Mouse (Mus musculus): ENCODE data around the gene Ncs1. TPM values are rescaled to one million over a fixed set of nuclear protein-coding genes. Genes with fewer than 3 reads are reported as not detected.

The Ncs1 gene
- polyA plus RNA-seq (2016; fragmentation: Nextera tagmentation; extraction: Ambion mirVana): 51.7 and 52.8 TPM in 2 replicates

DNA sequence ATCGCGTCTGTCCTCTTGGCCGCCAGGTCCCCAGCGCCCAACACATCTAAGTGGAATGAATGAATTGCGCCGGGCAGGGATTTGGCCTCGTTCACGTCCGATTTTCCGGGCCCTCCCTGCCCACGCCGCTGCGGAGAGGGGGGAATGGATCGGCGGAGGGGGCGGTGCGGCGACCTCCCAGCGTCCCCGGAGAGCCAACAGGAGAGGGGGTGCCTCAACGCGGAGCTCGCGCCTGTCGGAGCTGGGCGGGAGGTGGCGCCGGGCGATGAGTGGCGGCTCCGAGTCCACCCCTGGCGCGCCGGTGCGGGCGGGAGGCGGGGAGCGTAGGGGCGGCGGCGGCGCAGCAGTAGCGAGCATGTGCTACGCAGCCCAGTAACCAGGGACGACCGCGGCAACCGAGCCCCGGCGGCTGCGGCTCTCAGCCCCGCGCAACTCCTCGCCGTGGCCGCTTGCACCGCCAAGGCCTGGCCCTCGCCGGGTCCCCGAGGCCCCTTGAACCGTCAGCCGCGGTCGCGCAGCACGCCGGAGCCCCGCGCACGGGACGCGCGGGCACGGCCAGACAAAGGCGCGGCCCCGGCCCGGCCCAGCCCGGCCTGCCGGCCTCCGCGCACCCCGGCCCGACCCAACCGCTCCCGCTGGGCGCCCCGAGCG is at the start of gene Ncs1:
Ncs1 (plus strand) TSS at position 333 of the 651 bp plus-strand sequence.
- peak; percentile 72 for ATAC-seq (ENCODE audit: insufficient number of reproducible peaks, low FRiP score)
- Histone ChIP-seq H3K4me2 (peak within 1 kb of the TSS; percentile 89), H3K4me1 (replicated peaks) (peaks cover 73% of the 10 kb centered on the region), H3K27ac (ENCODE audit: poor library complexity, severe bottlenecking) (peak within 1 kb of the TSS; percentile 88), H3K36me3 (peaks cover 8% of the 10 kb centered on the region), H3K4me3 (peak within 1 kb of the TSS; percentile 90), H3K9ac (peak within 1 kb of the TSS; percentile 97), H3K27me3 (replicated peaks) (peaks cover 14% of the 10 kb centered on the region), H3K9me3 (replicated peaks) (no peaks in the 10 kb centered on the region)
- 3% methylated on average over 78 of the region's 89 CpGs for WGBS

DNA sequence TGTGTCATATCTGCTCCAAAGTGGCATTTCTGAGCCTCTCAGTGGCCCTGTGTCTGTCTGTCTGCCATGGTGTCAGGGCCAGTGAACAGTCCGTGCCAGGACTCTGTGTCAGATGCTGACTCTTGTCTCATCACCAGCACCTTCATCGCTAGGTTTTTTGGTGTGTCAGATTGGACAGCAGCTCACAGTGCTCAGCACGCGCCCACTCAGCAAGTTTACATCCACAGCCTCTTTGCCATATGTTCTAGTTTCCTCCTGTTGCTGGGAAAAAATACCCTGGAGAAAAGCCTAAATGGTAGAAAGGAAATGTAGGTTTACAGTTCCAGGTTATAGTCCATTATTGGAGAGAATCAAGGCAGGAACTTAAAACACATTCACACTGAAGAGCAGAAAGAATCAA is 47.0 kb upstream of the Ncs1 start:
- H3K4me3 ChIP-seq: no peak overlapping the region
- 70% methylated on average over 4 of the region's 4 CpGs for WGBS
- peak overlapping the region; percentile 88 for H3K27ac ChIP-seq (ENCODE audit: poor library complexity, severe bottlenecking)
- no peak overlapping the region for H3K4me2 ChIP-seq
- no peak overlapping the region for H3K9ac ChIP-seq
- peaks cover 48% of the 10 kb centered on the region for H3K36me3 ChIP-seq
- H3K9me3 ChIP-seq (replicated peaks): no peaks in the 10 kb centered on the region
- no peak for ATAC-seq (ENCODE audit: insufficient number of reproducible peaks, low FRiP score)
- H3K27me3 ChIP-seq (replicated peaks): no peaks in the 10 kb centered on the region
- peaks cover 65% of the 10 kb centered on the region for H3K4me1 ChIP-seq (replicated peaks)

DNA sequence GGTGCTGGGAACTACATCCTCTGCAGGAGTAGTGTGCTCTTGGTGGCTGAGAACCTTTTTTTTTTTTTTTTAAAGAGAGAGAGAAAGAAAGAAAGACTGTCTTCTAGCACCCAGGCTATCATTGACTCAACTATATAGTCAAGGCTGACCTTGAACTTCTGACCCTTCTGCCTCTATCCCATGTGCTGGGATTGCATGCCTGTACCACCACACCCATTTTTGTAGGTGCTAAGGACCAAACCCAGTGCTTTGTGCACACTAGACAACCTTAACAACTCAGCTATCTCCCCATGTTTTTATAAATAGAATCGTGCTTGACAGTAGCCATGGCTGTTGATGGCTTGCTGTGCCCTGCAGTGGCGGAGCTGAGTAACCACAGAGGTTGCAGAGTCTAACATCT is 45.6 kb upstream of the Ncs1 start:
- H3K4me2 ChIP-seq: no peak overlapping the region
- H3K9me3 ChIP-seq (replicated peaks): no peaks in the 10 kb centered on the region
- no peaks in the 10 kb centered on the region for H3K27me3 ChIP-seq (replicated peaks)
- no peak for ATAC-seq (ENCODE audit: insufficient number of reproducible peaks, low FRiP score)
- peak overlapping the region; percentile 50 for H3K27ac ChIP-seq (ENCODE audit: poor library complexity, severe bottlenecking)
- peaks cover 70% of the 10 kb centered on the region for H3K4me1 ChIP-seq (replicated peaks)
- no peak overlapping the region for H3K9ac ChIP-seq
- WGBS: 56% methylated on average over 2 of the region's 2 CpGs
- no peak overlapping the region for H3K4me3 ChIP-seq
- H3K36me3 ChIP-seq: peaks cover 46% of the 10 kb centered on the region

DNA sequence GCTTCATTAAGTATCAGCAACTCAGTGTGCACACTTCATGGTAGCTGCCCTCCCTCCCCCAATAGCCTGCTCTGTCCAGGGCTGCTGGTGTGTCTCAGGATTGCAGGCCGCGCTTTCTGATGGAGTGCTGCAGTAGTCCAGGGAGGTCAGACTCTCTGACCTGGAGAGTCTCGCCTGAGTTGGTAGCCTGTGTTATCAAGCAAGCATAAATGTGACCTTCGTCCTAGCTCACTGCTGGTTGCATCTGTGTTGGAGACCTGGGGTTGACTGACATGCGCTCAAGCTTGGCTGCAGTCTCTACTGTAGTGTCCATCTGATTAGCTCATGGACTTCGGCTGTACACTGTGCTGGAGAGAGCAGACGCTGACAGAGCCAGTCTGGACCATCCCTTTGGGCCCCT is 43.8 kb upstream of the Ncs1 start:
- peaks cover 35% of the 10 kb centered on the region for H3K36me3 ChIP-seq
- peaks cover 85% of the 10 kb centered on the region for H3K4me1 ChIP-seq (replicated peaks)
- peak overlapping the region; percentile 23; the same call in 1 of the 2 replicates for H3K9ac ChIP-seq

DNA sequence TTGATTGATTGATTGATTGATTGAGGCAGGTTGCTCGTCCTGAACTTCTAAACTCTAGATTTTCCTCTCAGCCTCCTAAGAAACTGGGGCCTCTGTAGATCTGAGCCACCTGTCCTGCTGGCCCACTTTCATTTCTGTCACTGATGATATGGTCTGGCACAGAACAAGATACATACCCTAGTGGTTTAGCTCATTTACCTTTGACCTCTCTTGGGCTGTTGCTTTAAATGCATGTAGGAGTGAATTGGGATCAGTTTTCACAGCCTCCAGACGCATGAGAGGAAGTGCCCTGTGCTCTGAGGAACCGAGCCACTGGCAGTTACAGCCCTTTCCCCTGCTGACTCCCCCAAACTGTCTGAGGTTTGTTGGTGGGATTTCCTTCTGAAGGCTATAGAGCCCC is 43.3 kb upstream of the Ncs1 start:
- 32% methylated on average over 3 of the region's 3 CpGs for WGBS
- peaks cover 33% of the 10 kb centered on the region for H3K36me3 ChIP-seq
- H3K4me3 ChIP-seq: no peak overlapping the region
- H3K27me3 ChIP-seq (replicated peaks): no peaks in the 10 kb centered on the region
- peak overlapping the region; percentile 80 for H3K27ac ChIP-seq (ENCODE audit: poor library complexity, severe bottlenecking)
- H3K4me1 ChIP-seq (replicated peaks): peaks cover 85% of the 10 kb centered on the region
- no peak for ATAC-seq (ENCODE audit: insufficient number of reproducible peaks, low FRiP score)
- no peak overlapping the region for H3K4me2 ChIP-seq
- H3K9ac ChIP-seq: peak overlapping the region; percentile 23; the same call in 1 of the 2 replicates
- no peaks in the 10 kb centered on the region for H3K9me3 ChIP-seq (replicated peaks)

More for the DNA sequence above, 43.8 kb upstream of the Ncs1 start:
- H3K27ac ChIP-seq (ENCODE audit: poor library complexity, severe bottlenecking): peak overlapping the region; percentile 80
- no peak overlapping the region for H3K4me3 ChIP-seq
- H3K4me2 ChIP-seq: no peak overlapping the region
- ATAC-seq (ENCODE audit: insufficient number of reproducible peaks, low FRiP score): no peak
- no peaks in the 10 kb centered on the region for H3K9me3 ChIP-seq (replicated peaks)
- 31% methylated on average over 7 of the region's 7 CpGs for WGBS
- H3K27me3 ChIP-seq (replicated peaks): no peaks in the 10 kb centered on the region

DNA sequence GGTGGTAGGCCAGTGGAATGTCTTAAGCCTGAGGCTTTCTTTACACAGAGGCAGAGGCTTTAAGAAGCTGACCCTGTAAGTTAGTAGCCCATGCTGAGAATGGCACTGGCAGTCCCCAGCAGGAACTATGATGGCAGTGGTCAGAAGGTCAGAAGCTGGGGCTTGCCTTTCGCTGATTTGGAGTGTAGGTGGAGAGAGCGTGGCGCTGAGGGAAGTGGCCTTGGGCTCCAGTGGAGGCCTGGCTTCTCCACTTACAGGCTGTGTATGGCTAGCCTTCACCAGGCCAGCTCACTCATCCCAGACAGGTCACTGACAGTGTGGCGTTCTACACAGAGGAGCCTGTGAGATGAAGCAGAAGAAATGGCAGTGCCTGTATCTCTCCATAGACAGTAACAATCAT is 42.7 kb upstream of the Ncs1 start:
- peak overlapping the region; percentile 80 for H3K27ac ChIP-seq (ENCODE audit: poor library complexity, severe bottlenecking)

DNA sequence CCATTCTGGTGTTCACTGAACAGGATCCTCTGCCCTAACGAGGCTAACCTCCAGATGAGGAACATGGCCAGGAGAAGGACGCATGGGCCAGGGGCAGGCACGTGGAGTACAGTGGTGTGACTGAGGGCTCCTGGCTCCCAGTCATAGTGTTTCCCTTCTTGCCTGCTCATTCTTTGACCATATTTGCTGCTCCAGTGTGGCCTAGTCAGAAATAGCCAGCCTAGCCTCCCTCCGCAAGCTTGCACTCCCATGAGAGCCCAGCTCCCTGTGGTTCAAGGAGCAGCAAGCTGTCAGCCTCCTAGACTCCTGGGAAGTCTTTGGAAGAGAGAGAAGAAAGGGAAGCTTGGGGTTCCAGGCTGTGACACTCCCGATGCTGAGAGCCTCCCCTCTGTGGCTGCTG is 40.9 kb upstream of the Ncs1 start:
- Histone ChIP-seq H3K36me3 (peaks cover 37% of the 10 kb centered on the region), H3K27me3 (replicated peaks) (no peaks in the 10 kb centered on the region), H3K4me1 (replicated peaks) (peaks cover 85% of the 10 kb centered on the region), H3K27ac (ENCODE audit: poor library complexity, severe bottlenecking) (peak overlapping the region; percentile 39), H3K4me3 (no peak overlapping the region), H3K4me2 (no peak overlapping the region), H3K9me3 (replicated peaks) (no peaks in the 10 kb centered on the region), H3K9ac (0 out of 2 replicates have a peak overlapping the region, but pooled peaks have one; percentile 6)
- WGBS: 64% methylated on average over 5 of the region's 5 CpGs
- ATAC-seq (ENCODE audit: insufficient number of reproducible peaks, low FRiP score): no peak

More for the DNA sequence above, 42.7 kb upstream of the Ncs1 start:
- H3K4me3 ChIP-seq: no peak overlapping the region
- no peaks in the 10 kb centered on the region for H3K27me3 ChIP-seq (replicated peaks)
- no peak for ATAC-seq (ENCODE audit: insufficient number of reproducible peaks, low FRiP score)
- 66% methylated on average over 4 of the region's 4 CpGs for WGBS
- no peaks in the 10 kb centered on the region for H3K9me3 ChIP-seq (replicated peaks)
- H3K36me3 ChIP-seq: peaks cover 31% of the 10 kb centered on the region
- 0 out of 2 replicates have a peak overlapping the region, but pooled peaks have one; percentile 23 for H3K9ac ChIP-seq
- H3K4me2 ChIP-seq: no peak overlapping the region
- H3K4me1 ChIP-seq (replicated peaks): peaks cover 85% of the 10 kb centered on the region

DNA sequence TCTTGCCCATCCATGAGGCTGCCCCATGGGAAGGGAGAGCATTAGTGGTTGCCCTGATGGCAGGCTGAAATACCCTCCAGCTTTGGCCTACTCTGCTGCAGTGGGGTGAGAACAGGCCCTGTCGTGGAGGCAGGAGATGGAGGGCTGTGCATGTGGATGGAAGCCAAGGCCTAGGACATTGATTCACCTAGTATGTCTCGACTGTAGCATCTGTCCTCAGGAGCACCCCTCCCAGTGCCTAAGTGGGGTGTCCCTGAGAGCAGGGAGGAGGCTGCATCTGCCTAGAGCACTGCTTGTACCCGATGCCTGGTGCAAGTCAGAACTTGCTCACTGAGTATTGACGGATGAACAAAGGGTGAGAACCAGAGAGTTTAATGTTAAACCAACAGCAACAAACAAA is 39.4 kb upstream of the Ncs1 start:
- 0 out of 2 replicates have a peak overlapping the region, but pooled peaks have one; percentile 36 for H3K27ac ChIP-seq (ENCODE audit: poor library complexity, severe bottlenecking)
- peaks cover 47% of the 10 kb centered on the region for H3K36me3 ChIP-seq
- 0 out of 2 replicates have a peak overlapping the region, but pooled peaks have one; percentile 22 for H3K9ac ChIP-seq
- H3K4me2 ChIP-seq: no peak overlapping the region
- ATAC-seq (ENCODE audit: insufficient number of reproducible peaks, low FRiP score): no peak
- H3K4me1 ChIP-seq (replicated peaks): peaks cover 85% of the 10 kb centered on the region
- WGBS: 86% methylated on average over 4 of the region's 4 CpGs
- H3K9me3 ChIP-seq (replicated peaks): no peaks in the 10 kb centered on the region
- no peaks in the 10 kb centered on the region for H3K27me3 ChIP-seq (replicated peaks)
- no peak overlapping the region for H3K4me3 ChIP-seq

DNA sequence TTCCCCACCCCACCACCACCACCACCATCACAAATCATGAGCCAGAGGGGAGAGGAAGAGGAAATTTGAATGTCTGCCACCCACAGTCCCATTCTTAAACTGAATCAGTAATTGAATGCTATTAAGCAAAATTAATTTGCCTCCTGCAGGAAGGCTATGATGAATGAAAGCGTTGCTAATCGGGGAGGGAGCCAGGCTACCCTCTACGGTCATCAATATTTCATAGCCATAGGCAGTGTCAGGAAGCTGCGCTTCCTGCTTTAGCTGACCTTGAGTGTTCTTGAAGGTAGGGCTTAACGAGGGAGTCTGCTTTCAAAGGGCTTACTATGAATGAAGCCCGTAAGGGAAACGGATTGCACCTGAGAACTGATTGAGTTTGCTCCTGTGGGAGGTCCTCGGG is 38.7 kb upstream of the Ncs1 start:
- Histone ChIP-seq H3K4me3 (no peak overlapping the region), H3K9ac (0 out of 2 replicates have a peak overlapping the region, but pooled peaks have one; percentile 9), H3K27ac (ENCODE audit: poor library complexity, severe bottlenecking) (peak overlapping the region; percentile 84), H3K27me3 (replicated peaks) (no peaks in the 10 kb centered on the region), H3K4me2 (no peak overlapping the region), H3K36me3 (peaks cover 48% of the 10 kb centered on the region), H3K4me1 (replicated peaks) (peaks cover 85% of the 10 kb centered on the region), H3K9me3 (replicated peaks) (no peaks in the 10 kb centered on the region)
- no peak for ATAC-seq (ENCODE audit: insufficient number of reproducible peaks, low FRiP score)
- WGBS: 66% methylated on average over 8 of the region's 8 CpGs

DNA sequence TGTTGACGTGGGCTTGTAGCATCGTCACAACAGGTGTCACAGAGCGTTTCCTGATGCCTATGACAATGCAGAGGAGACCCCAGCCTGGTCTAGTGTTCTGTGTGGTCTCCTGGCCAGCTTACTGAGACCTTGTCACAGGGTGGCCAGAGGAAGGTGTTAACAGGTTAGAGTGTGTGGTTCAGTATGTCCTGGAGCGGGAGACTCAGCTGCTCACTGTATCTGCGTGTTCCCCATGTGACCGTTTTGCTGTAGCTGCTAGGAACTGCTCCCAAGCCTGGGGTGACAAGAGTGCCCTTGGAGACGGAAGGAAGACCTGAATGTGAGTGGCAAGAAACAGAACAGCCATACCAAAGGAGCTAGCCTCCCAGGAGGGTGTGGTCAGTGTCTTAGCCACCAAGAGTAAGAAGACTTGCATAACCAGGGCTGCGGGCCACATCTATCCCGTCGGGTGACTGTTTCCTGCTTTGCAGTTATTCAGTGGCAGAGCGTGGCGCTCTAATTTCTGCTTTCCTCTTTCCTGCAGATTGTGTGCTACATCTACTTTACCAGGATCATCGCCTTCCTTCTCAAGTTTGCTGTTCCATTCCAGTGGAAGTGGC is 37.0 kb upstream of the Ncs1 start:
- H3K36me3 ChIP-seq: peaks cover 65% of the 10 kb centered on the region
- H3K9ac ChIP-seq: no peak overlapping the region; the same call in 1 of the 2 replicates
- H3K4me3 ChIP-seq: no peak overlapping the region
- no peaks in the 10 kb centered on the region for H3K9me3 ChIP-seq (replicated peaks)
- H3K4me2 ChIP-seq: no peak overlapping the region
- H3K27me3 ChIP-seq (replicated peaks): no peaks in the 10 kb centered on the region
- WGBS: 61% methylated on average over 13 of the region's 13 CpGs
- peak overlapping the region; percentile 84 for H3K27ac ChIP-seq (ENCODE audit: poor library complexity, severe bottlenecking)
- ATAC-seq (ENCODE audit: insufficient number of reproducible peaks, low FRiP score): no peak
- H3K4me1 ChIP-seq (replicated peaks): peaks cover 87% of the 10 kb centered on the region

DNA sequence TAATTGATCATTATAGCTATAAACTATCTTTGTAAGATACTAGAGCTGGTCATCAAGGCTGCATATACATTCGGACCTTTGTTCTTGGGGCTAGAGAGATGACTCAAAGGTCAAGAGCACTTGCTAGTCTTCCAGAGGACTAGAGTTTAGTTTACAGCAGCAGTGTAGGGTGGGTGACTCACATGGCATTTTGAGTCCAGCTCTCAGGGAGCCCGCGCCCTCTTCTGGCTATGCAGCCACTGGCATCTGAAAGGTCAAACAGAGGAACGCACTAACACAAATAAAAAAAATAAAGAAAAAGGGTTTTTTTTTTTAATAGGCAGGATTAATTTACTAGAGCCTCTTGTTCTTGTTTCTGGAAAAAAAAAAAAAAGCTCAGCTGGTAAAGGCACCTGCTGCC is 36.1 kb upstream of the Ncs1 start:
- H3K4me1 ChIP-seq (replicated peaks): peaks cover 90% of the 10 kb centered on the region
- no peak for ATAC-seq (ENCODE audit: insufficient number of reproducible peaks, low FRiP score)
- peak overlapping the region; percentile 96 for H3K27ac ChIP-seq (ENCODE audit: poor library complexity, severe bottlenecking)
- peaks cover 67% of the 10 kb centered on the region for H3K36me3 ChIP-seq
- no peak overlapping the region for H3K4me2 ChIP-seq
- H3K9ac ChIP-seq: no peak overlapping the region
- no peaks in the 10 kb centered on the region for H3K27me3 ChIP-seq (replicated peaks)
- H3K9me3 ChIP-seq (replicated peaks): no peaks in the 10 kb centered on the region
- no peak overlapping the region for H3K4me3 ChIP-seq
- WGBS: 79% methylated on average over 4 of the region's 4 CpGs

All from heart, embryonic 12.5 days (tissue).